In genomic region chr2:128338474-128338873, GRCm38 (mm10) we compare ENCODE assay signal across 10 mouse cellular contexts.
A peak's percentile ranks its signal among the peaks of the same experiment; 100 is the strongest.
DNase-seq lines count a peak whose midpoint lies in the region; ATAC-seq and TF ChIP-seq lines count a peak whose summit lies in the region.
"Had no signal": no experiment of that assay in that cellular context is flagged by ENCODE, and none has a peak within 500 bp of the region (broad histone marks: within the 10 kb centered on the region; RNA-seq: fewer than 3 reads in every experiment).

No protein-coding gene starts in this region.

- peaks cover 49% of the 10 kb centered on the region for H3K4me1 ChIP-seq in embryonic facial prominence, embryonic 14.5 days (ENCODE audit: control insufficient read depth, insufficient read depth, low read length)
- H3K4me1 ChIP-seq in intestine, postnatal 0 days (replicated peaks; ENCODE audit: control insufficient read depth, insufficient read depth, low read length): peaks cover 36% of the 10 kb centered on the region

- ATAC-seq in embryonic facial prominence, embryonic 14.5 days (ENCODE audit: low read depth): no peak
- ATAC-seq in intestine, postnatal 0 days: peak; percentile 26; the same call in 1 of the 2 replicates
- ATAC-seq: hindbrain, postnatal 0 days; midbrain, embryonic 15.5 days had no signal

- no peak overlapping the region for H3K9ac ChIP-seq in embryonic facial prominence, embryonic 14.5 days (ENCODE audit: low read depth, low read length)
- no peak overlapping the region for H3K9ac ChIP-seq in intestine, postnatal 0 days (ENCODE audit: low read depth, low read length)
- H3K9ac ChIP-seq: midbrain, embryonic 15.5 days had no signal

- H3K27me3 ChIP-seq in embryonic facial prominence, embryonic 14.5 days (replicated peaks; ENCODE audit: control insufficient read depth, insufficient read depth, low read length): no peaks in the 10 kb centered on the region
- no peaks in the 10 kb centered on the region for H3K27me3 ChIP-seq in intestine, postnatal 0 days (replicated peaks; ENCODE audit: control insufficient read depth, insufficient read depth, low read length)
- H3K27me3 ChIP-seq: midbrain, embryonic 15.5 days had no signal

- peak overlapping the region; percentile 89 for H3K27ac ChIP-seq in embryonic facial prominence, embryonic 14.5 days (replicated peaks; ENCODE audit: low read depth, low read length)
- H3K27ac ChIP-seq in intestine, postnatal 0 days (ENCODE audit: low read depth, low read length): no peak overlapping the region
- H3K27ac ChIP-seq in macrophage: peak overlapping the region; percentile 100
- H3K27ac ChIP-seq: hindbrain, postnatal 0 days; midbrain, embryonic 15.5 days had no signal

- no peak for TF ChIP-seq CTCF in intestine, postnatal 0 days (IDR thresholded peaks at IDR 0.05; ENCODE audit: low read depth)

- H3K36me3 ChIP-seq in embryonic facial prominence, embryonic 14.5 days (ENCODE audit: control insufficient read depth, insufficient read depth, low read length): no peaks in the 10 kb centered on the region
- no peaks in the 10 kb centered on the region for H3K36me3 ChIP-seq in intestine, postnatal 0 days (ENCODE audit: control insufficient read depth, insufficient read depth)
- no peaks in the 10 kb centered on the region for H3K36me3 ChIP-seq in macrophage (ENCODE audit: inconsistent target)
- H3K36me3 ChIP-seq: midbrain, embryonic 15.5 days had no signal

- WGBS in embryonic facial prominence, embryonic 14.5 days: 54% methylated on average over 4 of the region's 4 CpGs
- 40% methylated on average over 4 of the region's 4 CpGs for WGBS in intestine, postnatal 0 days
- 21% methylated on average over 4 of the region's 4 CpGs for WGBS in macrophage (ENCODE audit: missing documents)

- H3K79me2 ChIP-seq in macrophage (ENCODE audit: inconsistent target): peaks cover 7% of the 10 kb centered on the region; the same call in 1 of the 2 replicates

- H3K9me3 ChIP-seq in embryonic facial prominence, embryonic 14.5 days (ENCODE audit: control insufficient read depth, low read length): no peaks in the 10 kb centered on the region
- no peaks in the 10 kb centered on the region for H3K9me3 ChIP-seq in intestine, postnatal 0 days (ENCODE audit: control insufficient read depth)
- H3K9me3 ChIP-seq: midbrain, embryonic 15.5 days had no signal

- no peak overlapping the region for H3K4me3 ChIP-seq in embryonic facial prominence, embryonic 14.5 days (ENCODE audit: low read depth, low read length)
- no peak overlapping the region for H3K4me3 ChIP-seq in intestine, postnatal 0 days (ENCODE audit: low read depth, low read length)
- no peak overlapping the region for H3K4me3 ChIP-seq in macrophage (ENCODE audit: inconsistent target)
- H3K4me3 ChIP-seq: midbrain, embryonic 15.5 days had no signal

- 0 out of 2 replicates have a peak overlapping the region, but pooled peaks have one; percentile 39 for H3K4me2 ChIP-seq in embryonic facial prominence, embryonic 14.5 days (ENCODE audit: low read depth, low read length)
- no peak overlapping the region for H3K4me2 ChIP-seq in intestine, postnatal 0 days (replicated peaks; ENCODE audit: low read depth)
- H3K4me2 ChIP-seq: midbrain, embryonic 15.5 days had no signal

- peak; percentile 36 for DNase-seq in lung, postnatal 25 days (ENCODE audit: low spot score)
- DNase-seq in lung, postnatal 4 days: no peak
- peak; percentile 36 for DNase-seq in embryonic facial prominence, embryonic 14.5 days (ENCODE audit: low spot score)
- no peak for DNase-seq in right cerebral cortex, postnatal 36 days (ENCODE audit: low spot score in 2 of 2)
- no peak for DNase-seq in right cerebral cortex, postnatal 10 days (ENCODE audit: low spot score in 2 of 2)
- no peak for DNase-seq in frontal cortex, postnatal 14 days (ENCODE audit: low spot score in 2 of 2)

Comparison
In these comparisons a context has a peak if more than half of its experiments do, and no peak if none do; other contexts are left out.
1. DNase-seq: peak in lung, postnatal 25 days (single experiment) and embryonic facial prominence, embryonic 14.5 days (single experiment); none in lung, postnatal 4 days (0 of 2), right cerebral cortex, postnatal 36 days (0 of 2), right cerebral cortex, postnatal 10 days (0 of 2) and frontal cortex, postnatal 14 days (0 of 2).